Mouse (Mus musculus): Measurements from ENCODE around the gene Mmp7.

GRCm38 (mm10) chr9:7657946-7658345 lies 33.9 kb upstream of the Mmp7 start:
- TF ChIP-seq GATA1 (IDR thresholded peaks at IDR 0.05; ENCODE audit: borderline replicate concordance, low read length) (no peak), FLI1 (IDR thresholded peaks at IDR 0.05; ENCODE audit: low read length) (no peak)

All from megakaryocyte, embryonic 14.5 days (primary cell).